Mouse (Mus musculus) kidney, postnatal 25 days (tissue): Measurements from ENCODE around the gene Tcam1.

ENCODE experiments used
- DNase-seq, 2 experiments: peaks; one replicate each; pipeline ENCODE4 v3.0.0; 2021; ENCODE audit warnings: mixed read lengths in 2 of 2

Gene Tcam1

DNA sequence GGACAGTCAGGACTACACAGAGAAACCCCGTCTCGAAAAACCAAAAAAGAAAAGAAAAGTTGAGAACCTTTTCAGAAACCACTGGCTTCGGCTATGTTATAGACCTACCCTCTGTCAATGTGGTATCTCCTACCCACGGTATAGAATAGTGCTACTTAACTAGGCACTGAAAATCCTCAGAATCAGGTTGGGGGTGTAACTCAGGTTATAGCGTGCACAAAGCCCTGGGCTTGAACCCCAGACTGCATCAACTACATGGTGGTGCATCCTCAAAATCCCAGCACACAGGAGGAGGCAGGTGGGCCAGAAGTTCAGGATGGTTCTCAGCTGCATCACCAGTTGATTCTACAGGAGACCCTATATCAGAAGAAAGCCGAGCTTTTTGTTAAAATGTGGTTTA is 2.7 kb upstream of the Tcam1 start:
- DNase-seq: peak in 1 of 2 experiments; percentile 24

DNA sequence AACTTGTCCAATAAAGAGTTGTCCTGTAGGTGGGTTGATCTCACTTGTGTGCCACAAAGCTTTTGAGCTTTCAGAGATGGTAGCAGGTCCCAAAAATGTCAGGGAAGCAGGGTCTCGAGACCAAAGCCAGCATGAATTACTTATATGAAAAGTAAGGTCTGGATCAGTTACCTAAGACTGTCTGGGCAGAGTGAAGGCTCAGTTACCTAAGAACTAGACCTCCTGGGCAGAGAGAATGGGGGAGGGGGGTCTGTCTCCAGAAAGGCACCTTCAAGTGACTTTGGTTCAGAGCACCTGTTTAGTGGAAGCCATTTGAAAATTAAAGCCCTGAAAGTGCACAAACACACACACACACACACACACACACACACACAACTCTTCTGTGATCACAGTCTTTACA is 2.1 kb upstream of the Tcam1 start:
- peak in 1 of 2 experiments; percentile 29 for DNase-seq

DNA sequence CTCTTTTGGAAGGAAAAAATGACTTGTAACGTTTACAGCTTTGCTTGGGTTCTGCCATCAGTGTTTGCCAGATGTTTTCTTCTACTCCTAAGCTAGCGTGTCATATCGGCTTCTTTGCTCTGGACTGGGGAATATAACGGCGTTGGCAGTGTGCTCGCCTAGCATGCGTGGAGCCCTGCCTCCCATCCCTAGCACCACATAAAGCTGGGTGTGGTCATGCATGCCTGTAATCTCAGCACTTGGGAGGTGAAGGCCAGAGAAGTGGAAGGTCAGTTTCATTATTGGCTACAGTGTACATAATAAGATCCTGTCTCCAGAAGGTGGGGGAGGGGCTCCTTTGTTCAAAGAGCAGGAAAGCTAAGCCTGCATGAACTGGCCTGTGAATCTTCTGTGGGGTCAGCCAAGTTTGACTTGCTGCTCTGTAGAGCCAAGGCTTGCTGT is 1.5 kb upstream of the Tcam1 start:
- peak; percentile 75 to 82 for DNase-seq

DNA sequence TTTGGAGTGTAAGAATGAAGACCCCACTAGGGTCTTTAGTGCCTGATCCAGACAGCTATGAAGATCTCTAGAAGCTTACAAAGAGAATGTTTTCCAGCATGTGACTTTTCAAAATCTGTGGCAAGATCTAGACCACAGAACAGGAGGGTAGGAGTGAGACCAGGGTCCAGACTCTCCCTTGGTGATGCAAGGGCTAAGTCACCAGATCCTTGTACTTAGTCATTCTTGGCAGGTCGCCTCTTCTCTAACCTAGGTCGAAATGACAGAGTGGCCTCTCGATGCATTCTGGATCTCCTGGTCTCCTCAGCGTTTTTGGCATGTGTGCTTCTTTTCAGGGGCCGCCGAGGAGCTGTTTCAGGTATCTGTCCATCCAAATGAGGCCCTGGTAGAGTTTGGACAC is 6.0 kb downstream of the Tcam1 start:
- no peak for DNase-seq

DNA sequence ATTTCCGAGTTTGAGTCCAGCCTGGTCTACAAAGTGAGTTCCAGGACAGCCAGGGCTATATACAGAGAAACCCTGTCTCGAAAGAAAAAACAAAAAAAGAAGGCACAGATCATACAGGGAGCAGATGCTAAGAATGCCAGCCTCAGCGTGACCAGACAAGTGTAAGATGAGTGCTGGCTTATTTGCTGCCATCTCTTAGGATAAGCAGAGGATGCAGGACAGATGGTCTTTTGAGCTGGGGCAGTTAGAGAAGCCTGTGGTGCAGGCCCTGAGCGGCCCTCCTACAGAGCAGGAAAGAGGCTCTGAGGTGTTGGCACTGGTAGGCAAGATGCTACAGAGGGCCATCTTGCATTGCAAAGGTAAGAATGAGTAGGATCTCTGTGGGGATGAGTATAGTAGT is 6.9 kb downstream of the Tcam1 start:
- DNase-seq: no peak

DNA sequence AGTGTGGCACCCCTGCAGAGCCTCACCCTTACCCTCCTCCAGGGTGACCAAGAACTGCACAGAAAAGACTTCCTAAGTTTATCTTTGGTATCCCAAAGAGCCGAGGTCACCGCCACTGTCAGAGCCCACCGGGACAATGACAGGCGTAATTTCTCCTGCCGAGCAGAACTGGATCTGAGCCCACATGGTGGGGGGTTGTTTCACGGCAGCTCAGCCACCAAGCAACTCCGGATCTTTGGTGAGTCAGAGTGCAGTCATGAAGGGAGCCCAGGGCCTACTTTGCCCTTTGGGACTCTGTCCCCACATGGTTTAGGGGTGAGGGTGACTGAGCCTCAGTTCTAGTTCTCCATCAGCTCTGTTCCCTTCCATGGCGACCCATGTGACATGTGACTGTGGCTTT is 7.7 kb downstream of the Tcam1 start:
- DNase-seq: peak in 1 of 2 experiments; percentile 13

DNA sequence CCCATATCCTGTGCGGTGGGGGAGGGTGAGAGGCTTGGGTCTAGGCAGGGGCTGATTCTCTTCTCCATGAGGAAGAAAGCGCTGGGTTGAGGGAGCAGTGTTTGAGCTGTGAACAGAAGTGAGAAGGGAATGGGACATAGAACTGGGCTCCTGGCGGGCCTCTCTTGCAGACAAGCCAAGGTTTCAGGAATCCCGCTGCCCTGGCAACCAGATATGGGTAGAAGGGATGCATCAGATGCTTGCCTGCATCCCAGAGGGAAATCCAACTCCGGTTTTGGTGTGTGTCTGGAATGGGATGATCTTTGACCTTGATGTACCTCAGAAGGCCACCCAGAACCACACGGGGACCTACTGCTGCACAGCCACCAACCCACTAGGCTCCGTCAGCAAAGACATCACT is 9.7 kb downstream of the Tcam1 start:
- no peak for DNase-seq

DNA sequence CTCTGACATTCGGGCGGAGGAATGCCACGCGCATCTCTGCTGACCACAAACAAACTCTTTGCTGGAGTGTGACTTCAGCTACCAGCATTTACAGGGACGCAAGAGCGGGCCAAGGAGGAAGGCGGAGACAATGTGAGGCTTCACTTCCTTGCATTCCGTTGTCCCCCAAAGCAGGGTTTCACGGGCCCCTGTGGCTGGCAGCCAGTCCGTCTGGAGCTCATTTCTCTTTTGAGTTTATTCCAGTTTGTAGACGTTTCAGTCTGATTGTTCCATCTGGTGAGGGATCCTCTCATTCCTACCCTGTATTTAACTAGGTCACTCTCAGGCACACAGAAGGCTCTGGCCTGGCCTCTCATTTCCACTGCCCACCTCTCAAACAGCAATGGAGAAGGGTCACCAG is 10.5 kb downstream of the Tcam1 start:
- DNase-seq: no peak

DNA sequence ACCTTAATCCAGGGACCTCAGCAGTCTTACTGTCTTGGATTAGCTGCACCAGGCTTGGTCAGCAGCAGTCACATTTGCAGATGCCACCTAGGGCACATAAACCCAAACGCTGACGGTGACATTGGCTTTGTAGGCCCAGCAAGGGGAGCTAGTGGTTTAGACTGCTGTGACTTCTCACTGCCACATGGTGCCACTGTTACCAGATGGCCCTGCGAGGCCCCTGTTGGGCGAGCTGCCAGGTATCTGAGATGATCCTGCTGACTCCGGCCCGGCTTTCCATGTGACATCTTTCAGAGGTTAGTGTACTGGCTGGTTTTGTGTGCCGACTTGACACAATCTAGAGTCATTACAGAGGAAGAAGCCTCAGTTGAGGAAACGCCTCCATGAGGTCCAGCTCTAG is 12.9 kb downstream of the Tcam1 start:
- peak; percentile 81 to 85 for DNase-seq

DNA sequence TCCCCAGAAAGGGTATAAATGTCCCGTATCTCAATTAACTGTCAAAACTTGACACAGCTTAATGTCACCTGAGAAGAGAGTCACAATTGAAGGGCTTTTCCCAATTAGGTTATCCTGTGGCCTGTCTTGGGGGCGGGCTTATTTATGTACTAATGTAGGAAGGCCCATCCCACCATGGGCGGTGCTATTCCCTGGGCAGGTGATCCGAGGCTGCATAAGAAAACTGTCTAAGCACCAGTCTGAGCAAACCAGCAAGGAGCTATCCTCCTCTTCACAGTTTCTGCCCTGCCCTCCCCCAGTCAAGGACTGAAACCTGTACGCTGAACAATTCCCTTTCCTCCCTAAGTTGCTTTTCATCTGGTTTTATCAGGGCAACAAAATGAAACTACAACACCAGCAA is 13.9 kb downstream of the Tcam1 start:
- DNase-seq: no peak

DNA sequence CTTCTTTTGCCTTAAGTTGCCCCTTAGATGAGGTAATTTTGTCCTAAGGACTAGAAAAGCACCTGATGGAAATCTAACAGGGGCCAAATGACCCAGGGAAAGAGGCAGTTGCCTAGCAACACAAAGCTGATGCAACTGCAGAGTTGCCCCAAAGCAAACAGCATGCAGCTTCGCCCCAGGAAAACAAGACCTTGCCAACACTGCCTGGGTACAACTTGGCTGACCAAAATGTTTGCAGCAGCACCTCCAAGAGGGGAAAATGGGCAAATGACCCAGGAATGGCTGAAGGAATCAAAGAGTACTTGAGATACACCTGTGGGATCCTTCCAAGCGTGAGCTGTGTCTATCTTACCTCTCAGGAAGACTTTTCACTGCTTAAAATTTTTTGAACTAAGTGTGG is 15.4 kb downstream of the Tcam1 start:
- no peak for DNase-seq

DNA sequence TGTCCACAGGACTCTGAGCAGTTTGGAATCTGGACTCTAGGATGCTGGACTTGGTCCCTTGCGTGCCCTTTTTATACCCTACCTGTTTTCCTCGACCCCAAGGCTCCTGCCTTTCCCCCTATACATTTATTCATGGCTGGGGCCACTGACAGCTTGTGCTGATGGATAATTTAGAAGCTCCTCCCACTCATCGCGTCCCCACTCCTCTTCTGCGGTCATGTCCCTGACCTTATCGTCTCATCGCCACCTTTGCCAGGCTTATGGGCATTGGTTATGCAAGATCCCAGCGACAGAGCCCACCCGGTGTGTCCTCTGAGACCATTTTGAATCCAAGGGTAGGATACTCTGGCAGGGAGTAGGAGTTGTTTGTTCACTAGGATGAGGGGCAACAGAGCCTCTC is 25.3 kb downstream of the Tcam1 start, which contains the start of gene Gh:
Gh (minus strand) TSS at position 101 of the 400 bp plus-strand sequence.
- no peak for DNase-seq

DNA sequence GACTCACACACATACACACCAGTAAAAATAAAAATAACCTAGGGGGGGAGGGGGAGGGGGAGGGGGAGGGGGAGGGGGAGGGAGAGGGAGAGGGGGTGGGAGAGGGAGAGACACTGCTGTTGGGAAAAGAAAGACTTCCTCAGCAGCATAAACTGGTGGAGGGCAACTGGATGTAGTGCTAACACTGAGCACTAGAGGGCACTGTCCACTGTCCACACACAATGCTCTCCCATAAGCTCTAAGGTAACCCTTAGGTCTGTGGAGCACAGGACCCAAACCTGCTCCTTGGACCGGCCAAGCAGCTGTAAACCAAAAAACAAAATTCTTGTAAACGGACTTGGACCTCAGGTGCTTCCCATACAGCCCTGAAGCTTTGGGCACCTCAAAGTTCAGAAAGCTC is 26.2 kb downstream of the Tcam1 start:
- peak; percentile 57 to 77 for DNase-seq

DNA sequence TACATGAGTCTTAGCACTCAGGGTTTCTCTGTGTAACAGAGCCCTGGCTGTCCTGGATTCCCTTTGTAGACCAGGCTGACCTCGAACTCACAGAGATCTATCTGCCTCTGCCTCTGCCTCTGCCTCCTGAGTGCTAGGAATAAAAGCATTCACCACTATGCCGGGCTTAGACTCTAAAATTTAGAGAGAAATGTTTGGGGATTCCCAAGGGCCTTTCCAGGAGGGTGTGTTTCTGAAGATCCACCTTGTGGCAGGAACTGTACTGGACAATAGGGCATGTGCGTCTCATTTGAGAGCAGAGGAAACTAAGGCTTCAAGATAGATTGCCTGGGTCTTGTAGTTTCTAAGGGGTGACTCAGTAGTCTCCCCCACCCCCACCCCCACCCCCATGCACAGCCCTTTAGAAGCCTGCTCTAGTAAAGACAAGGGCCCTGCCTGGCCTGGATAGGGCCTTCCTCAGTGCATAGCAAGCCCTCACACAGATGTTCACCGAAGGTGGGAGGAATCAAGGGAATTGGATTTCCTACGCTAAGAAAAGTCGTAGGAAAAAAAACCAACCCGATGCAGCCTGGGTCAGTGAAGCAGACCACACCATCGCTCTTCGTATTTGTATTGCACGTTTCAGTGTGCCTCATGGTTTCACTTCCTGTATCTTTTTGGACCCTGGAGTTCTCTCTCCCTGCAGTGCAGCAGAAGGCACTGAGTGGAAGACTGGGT is 29.0 kb downstream of the Tcam1 start:
- no peak for DNase-seq

DNA sequence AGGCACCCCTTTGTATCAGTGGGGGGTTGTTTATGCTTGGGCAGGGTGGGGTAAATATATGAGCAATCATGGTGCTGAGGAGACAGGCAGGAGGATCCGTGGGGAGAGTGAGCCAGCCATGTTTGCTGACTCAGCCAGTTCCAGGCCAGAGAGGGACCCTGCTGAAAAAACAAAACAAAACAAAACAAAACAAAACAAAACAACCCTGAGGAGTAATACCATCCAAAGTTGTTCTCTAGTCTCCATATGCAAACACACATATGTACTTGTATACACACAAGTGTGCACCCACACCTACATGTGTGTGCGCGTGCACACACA is 29.6 kb downstream of the Tcam1 start:
- DNase-seq: no peak

DNA sequence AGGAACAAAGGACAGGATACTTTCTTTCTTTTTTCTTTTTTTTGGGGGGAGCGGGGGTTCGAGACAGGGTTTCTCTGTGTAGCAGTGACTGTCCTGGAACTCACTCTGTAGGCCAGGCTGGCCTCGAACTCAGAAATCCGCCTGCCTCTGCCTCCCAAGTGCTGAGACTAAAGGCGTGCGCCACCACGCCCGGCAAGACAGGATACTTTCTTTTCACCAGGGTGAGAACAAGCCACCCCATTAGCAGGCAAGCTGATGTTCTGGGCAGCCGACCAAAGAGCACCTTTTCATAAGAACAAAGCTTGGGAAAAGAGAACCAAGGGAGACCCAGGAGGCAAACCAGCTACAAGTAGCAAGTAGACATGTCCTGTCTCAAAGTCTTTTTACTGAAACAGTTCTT is 30.3 kb downstream of the Tcam1 start:
- DNase-seq: no peak

DNA sequence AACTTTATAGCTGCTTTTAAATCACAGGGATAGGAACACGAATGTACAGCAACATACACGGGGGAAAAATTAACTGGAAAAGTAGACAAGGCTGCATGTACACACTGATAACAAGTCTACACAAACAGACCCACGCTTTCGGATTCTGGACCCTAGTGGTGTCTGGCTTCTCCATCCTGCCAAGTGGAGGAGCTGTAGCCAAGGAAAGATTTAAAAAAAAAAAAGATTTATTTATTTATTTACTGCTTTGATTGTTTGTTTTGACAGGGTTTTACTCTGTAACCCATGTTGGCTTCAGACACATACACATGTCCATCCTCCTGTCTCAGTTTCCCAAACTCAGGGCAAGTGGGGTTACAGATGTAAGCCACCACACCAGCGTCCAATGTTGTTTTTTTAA is 31.0 kb downstream of the Tcam1 start:
- no peak for DNase-seq

DNA sequence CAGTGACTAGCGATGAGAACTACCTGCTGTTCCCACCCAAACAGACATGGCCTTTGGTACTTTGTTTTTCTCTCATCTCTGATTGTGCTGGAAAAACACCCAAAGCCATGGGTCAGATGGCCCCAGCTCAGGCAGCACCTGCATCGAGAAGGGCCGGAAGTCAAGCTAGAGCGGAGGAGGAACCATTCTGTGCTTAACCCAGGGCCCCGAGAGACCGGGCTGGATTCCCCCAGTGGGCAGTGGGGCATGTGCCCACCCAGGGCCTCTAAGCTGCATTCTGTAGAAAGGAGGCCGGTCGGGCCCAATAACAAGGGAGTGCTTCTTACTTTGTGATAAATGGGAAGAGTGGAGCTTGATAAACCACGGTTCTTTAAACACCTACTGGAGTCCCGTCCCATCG is 31.7 kb downstream of the Tcam1 start:
- no peak for DNase-seq

DNA sequence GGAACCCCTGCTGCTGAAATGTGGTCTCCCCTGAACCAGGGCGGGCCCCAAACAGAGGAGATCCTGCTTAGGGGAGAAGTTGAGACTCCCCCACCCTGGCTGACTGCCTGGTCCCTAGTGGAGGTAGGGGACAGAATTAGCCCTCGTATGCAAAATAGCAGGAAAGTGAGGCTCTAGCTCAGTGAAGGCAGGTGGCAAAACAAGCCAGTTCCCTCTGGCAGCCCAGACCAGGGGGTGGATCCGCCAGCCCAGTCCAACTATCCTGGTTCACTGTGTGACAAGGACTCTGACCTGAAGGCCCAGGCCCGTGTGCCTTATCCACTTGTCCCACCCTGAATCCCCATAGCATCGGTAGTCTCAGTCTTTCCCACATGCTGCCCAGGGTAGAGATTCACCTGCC is 33.7 kb downstream of the Tcam1 start:
- no peak for DNase-seq

DNA sequence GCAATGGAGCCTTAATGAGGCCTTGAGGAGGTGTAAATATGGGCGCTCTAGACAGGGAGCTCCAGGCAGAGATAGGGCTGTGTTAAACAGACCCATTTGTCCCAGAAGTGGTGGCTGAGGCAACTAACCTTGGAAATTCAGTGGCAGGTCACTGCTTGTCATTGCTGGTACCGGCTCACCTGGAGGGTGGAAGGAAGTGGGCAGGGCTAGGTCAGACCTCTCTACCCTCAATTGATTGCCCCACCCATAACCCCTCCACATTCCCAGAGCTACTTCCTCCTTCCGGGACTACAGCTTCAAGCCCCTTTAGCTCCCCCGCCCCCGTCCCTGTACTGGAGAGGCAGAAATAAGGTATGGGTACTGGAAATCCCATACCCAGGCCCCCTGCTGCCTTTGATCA is 37.1 kb downstream of the Tcam1 start:
- DNase-seq: no peak

DNA sequence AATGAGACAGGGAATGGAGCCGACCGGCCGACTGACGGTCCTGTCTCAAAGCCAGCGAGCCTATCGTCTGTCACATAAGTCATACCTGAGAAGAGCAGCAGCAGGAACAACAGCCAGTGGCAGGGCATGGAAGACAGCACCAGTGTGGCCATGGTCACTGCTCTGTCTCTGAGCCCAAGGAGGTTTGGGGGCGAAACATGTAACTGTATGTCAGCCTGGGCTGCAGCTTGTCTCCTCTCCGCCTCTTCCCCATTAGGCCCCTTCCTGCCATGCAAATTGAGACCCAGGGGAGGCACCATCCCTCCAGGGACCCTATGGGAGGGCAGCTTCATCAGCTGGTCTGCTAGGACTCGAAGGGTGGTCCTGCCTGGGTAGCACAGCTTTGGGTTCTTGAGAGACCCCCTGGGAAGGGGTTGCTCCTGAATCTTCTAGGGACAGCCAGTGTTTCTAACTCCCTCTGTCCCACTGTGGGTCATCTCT is 37.9 kb downstream of the Tcam1 start, which contains the start of gene Cd79b:
Cd79b (minus strand) TSS at position 430 of the 480 bp plus-strand sequence.
- DNase-seq: no peak

DNA sequence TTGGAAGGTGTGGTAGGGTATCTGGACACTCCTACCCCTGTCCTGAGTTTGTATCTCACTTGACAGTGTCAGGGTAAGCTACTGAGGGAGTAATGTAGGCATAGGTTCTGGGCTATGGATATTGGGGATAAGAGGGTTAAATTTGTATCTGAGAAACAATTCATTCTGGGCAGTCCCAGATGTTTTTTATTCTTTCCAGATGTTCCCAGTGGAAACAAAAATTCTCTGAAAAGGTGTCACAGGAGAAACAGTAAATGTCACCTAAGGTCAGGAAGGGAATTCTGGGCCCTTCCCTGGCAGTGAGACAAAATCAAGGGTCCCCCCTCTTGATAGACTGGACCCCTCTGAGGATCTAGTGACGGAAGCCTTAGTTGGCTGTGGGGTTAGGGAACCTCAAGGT is 39.9 kb downstream of the Tcam1 start:
- DNase-seq: no peak

DNA sequence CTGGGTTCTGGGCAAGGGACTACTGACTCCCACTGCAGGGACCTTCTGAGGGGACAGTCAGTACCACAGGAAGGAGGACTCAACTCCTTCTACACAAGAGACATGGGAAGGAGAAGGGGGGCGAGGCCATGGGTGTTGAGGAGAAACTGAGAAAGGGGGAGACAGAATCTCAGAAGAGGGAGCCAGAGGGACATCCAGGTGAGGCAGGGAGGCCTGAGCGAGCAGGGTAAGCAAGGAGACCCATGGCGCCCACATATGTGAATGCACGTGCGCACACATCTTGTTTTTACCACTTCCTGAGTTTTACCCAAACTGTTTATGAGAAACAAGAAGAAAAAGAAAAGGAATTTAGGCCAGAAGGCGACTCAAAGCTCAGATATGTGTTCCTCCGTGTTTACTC is 41.3 kb downstream of the Tcam1 start:
- DNase-seq: no peak

DNA sequence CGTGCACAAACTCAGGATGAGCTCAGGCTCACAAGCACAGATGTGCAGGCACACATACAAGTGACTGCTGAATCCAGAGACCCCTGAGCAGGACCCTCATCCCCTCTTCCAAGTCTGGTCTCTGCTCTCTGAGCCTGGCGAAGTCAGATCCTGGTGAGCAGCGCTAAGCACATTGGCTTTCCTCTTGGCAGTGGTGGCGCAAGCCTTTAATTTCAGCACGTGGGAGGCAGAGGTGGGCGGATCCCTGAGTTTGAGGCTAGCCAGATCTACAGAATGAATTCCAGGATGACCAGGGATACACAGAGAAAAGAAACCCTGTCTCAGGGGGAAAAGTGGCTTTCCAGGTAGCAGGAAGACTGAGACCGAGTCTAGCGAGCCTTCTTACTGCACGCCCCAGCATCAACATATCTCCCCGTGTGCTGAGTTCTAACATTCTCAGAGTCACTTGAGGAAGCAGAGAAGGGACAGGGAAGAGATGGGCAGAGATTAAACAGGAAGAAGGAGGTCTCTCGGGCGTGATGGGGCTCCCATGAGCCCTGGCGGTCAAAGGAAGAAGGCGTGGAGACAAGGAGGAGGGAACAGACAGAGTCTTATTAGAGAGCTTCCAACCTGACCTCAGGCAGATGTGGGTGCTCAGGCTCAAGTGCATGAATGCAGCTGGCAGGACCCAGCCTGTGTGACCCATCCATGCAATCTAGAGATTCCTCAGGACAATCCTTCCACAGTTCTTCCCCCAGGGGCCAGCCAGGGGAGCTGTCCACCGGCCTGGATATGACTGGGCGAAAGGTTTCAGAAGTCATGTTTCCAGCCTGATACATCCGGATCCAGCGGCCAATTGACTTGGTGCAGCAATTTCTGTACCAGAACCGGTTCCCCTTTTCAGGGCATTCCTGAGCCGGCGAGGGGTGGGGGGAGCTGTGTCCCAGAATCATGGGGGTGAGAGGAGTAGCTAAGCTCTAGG is 42.2 kb downstream of the Tcam1 start:
- DNase-seq: peak in 1 of 2 experiments; percentile 47
